8 mouse cellular contexts compared by ENCODE assay signal in the genomic region with DNA sequence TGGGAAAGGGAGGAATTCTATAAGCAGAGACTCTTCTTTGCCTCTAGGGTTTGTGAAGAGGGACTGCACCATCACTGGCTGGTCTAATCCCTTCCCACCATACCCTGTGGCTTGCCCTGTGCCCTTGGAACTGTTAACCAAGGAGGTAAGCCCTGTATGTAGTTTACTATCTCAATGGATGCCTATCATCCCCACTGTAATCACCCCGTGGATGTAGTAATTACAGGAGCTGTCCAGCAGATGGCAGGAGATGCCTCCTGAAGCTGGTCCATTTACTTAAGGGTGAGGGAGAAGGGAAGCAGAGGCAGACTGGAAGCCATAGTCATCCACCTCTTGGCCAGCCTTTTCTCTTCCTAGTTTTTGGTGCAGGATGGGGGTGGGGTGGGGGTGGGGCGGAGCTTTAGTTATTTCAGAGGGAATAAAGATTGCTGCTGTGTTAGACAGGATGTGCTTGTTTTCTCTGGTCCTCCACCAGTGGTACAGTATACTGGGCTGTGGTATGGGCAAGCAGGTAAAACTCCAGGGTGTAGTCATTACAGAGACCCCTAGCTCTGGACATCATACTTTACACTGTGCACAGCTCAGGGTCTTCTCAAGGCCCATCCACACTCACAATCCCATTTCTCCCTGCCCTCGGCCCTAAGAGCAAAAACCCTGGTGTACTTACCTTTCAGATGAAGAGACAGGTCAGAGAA. TPM values are rescaled to one million over a fixed set of nuclear protein-coding genes. Genes with fewer than 3 reads are reported as not detected.
DNase-seq lines count a peak whose midpoint lies in the region; ATAC-seq and TF ChIP-seq lines count a peak whose summit lies in the region.

No protein-coding gene starts in this region.

- intact Hi-C loops in gastrocnemius, adult 2 months (cut with DNase I): no loop called here

- peak; percentile 66 for TF ChIP-seq CTCF in gastrocnemius, adult 2 months (IDR thresholded peaks at IDR 0.05)
- peak; percentile 57 for TF ChIP-seq CTCF in ES-Bruce4 (IDR thresholded peaks at IDR 0.05; ENCODE audit: low read depth, low read length)
- TF ChIP-seq CTCF in midbrain, postnatal 0 days (IDR thresholded peaks at IDR 0.05): peak; percentile 92

- no peaks in the 10 kb centered on the region for H3K9me3 ChIP-seq in ES-Bruce4 (replicated peaks; ENCODE audit: control insufficient read depth, insufficient read depth, low read length, poor library complexity, severe bottlenecking)
- H3K9me3 ChIP-seq in hindbrain, embryonic 10.5 days: no peaks in the 10 kb centered on the region
- no peaks in the 10 kb centered on the region for H3K9me3 ChIP-seq in midbrain, postnatal 0 days (ENCODE audit: low read length)

- no peak for TF ChIP-seq EP300 in ES-Bruce4 (IDR thresholded peaks at IDR 0.05; ENCODE audit: insufficient read depth, low read depth, low read length)

- DNase-seq in gastrocnemius, adult 2 months: no peak
- no peak for DNase-seq in gastrocnemius, adult 8-10 months (ENCODE audit: low spot score in 2 of 2)
- peak; percentile 26 for DNase-seq in cerebellum, adult 8-10 months
- peak; percentile 58 for DNase-seq in hindbrain, embryonic 10.5 days (ENCODE audit: low spot score)
- peak; percentile 65 for DNase-seq in liver
- DNase-seq in midbrain, postnatal 0 days (ENCODE audit: low spot score): peak; percentile 82
- no peak for DNase-seq in natural killer cell, adult 2 months (ENCODE audit: low spot score in 2 of 2)

- H3K27me3 ChIP-seq in ES-Bruce4 (ENCODE audit: control insufficient read depth, insufficient read depth, low read length, poor library complexity, severe bottlenecking): no peaks in the 10 kb centered on the region
- H3K27me3 ChIP-seq in hindbrain, embryonic 10.5 days (ENCODE audit: insufficient read depth, poor library complexity, severe bottlenecking): peaks cover 7% of the 10 kb centered on the region
- H3K27me3 ChIP-seq in midbrain, postnatal 0 days (ENCODE audit: insufficient read depth, low read length): no peaks in the 10 kb centered on the region

- H3K27ac ChIP-seq in gastrocnemius, adult 2 months: no peak overlapping the region
- no peak overlapping the region for H3K27ac ChIP-seq in ES-Bruce4 (ENCODE audit: insufficient read depth, low read length)
- H3K27ac ChIP-seq in hindbrain, embryonic 10.5 days: no peak overlapping the region
- H3K27ac ChIP-seq in midbrain, postnatal 0 days (ENCODE audit: low read depth, low read length): no peak overlapping the region

- no peak overlapping the region for H3K4me2 ChIP-seq in midbrain, postnatal 0 days (ENCODE audit: low read depth, low read length, poor library complexity, severe bottlenecking)

- peak; percentile 71 for ATAC-seq in midbrain, postnatal 0 days (ENCODE audit: low FRiP score)

- no peak overlapping the region for H3K9ac ChIP-seq in ES-Bruce4 (ENCODE audit: low read depth, poor library complexity, severe bottlenecking)
- H3K9ac ChIP-seq in midbrain, postnatal 0 days (replicated peaks; ENCODE audit: low read length, poor library complexity, severe bottlenecking): no peak overlapping the region

- no peaks in the 10 kb centered on the region for H3K36me3 ChIP-seq in ES-Bruce4 (ENCODE audit: control insufficient read depth, insufficient read depth, low read length, poor library complexity, severe bottlenecking)
- no peaks in the 10 kb centered on the region for H3K36me3 ChIP-seq in hindbrain, embryonic 10.5 days
- H3K36me3 ChIP-seq in midbrain, postnatal 0 days (ENCODE audit: insufficient read depth, low read length): no peaks in the 10 kb centered on the region

- no peak for TF ChIP-seq POLR2A in ES-Bruce4 (IDR thresholded peaks at IDR 0.05; ENCODE audit: insufficient read depth, low read length)

- H3K4me3 ChIP-seq in gastrocnemius, adult 2 months: no peak overlapping the region
- no peak overlapping the region for H3K4me3 ChIP-seq in ES-Bruce4 (ENCODE audit: low read depth, low read length)
- H3K4me3 ChIP-seq in hindbrain, embryonic 10.5 days: no peak overlapping the region
- no peak overlapping the region for H3K4me3 ChIP-seq in midbrain, postnatal 0 days (ENCODE audit: low read depth, low read length)

- no peaks in the 10 kb centered on the region for H3K4me1 ChIP-seq in ES-Bruce4 (ENCODE audit: control insufficient read depth, insufficient read depth, low read length)
- H3K4me1 ChIP-seq in hindbrain, embryonic 10.5 days (replicated peaks): 0 out of 2 replicates have a peak, but pooled peaks cover 4% of the 10 kb centered on the region
- H3K4me1 ChIP-seq in midbrain, postnatal 0 days (ENCODE audit: insufficient read depth, low read length): no peaks in the 10 kb centered on the region

- WGBS in hindbrain, embryonic 10.5 days: 45% methylated on average over 3 of the region's 3 CpGs
- WGBS in midbrain, postnatal 0 days: 42% methylated on average over 3 of the region's 3 CpGs

RNA-seq across cellular contexts. Expression of a gene that starts 3.7 kb away (rescaled TPM):
- total RNA-seq in gastrocnemius, adult 2 months (2021): not detected
- total RNA-seq in gastrocnemius, adult 8-10 months (2022): not detected
- polyA plus RNA-seq in ES-Bruce4 (2011; ENCODE audit: insufficient read depth, insufficient read length, low read depth, missing spikeins): not detected in 2 replicates
- not detected in 2 replicates for polyA plus RNA-seq in hindbrain, embryonic 10.5 days (2016; fragmentation: Nextera tagmentation; extraction: Ambion mirVana)
- not detected in 2 replicates for total RNA-seq in midbrain, postnatal 0 days (2014; rRNA removed)
- not detected in 2 replicates for polyA plus RNA-seq in midbrain, postnatal 0 days (2015; fragmentation: Nextera tagmentation; extraction: Ambion mirVana)

RNA-seq across cellular contexts. Expression of a gene that starts 43.6 kb away (rescaled TPM):
- 100 to 1,000 TPM; 251 to 256 TPM for total RNA-seq in gastrocnemius, adult 2 months (2021)
- 100 to 1,000 TPM; 145 to 259 (median 191) TPM for total RNA-seq in gastrocnemius, adult 8-10 months (2022)
- 0.43 and 0.60 TPM in 2 replicates for polyA plus RNA-seq in ES-Bruce4 (2011; ENCODE audit: insufficient read depth, insufficient read length, low read depth, missing spikeins)
- 0.60 and 2.3 TPM in 2 replicates for polyA plus RNA-seq in hindbrain, embryonic 10.5 days (2016; fragmentation: Nextera tagmentation; extraction: Ambion mirVana)
- 2.2 and 13.2 TPM in 2 replicates for total RNA-seq in midbrain, postnatal 0 days (2014; rRNA removed)
- 0.63 and 1.1 TPM in 2 replicates for polyA plus RNA-seq in midbrain, postnatal 0 days (2015; fragmentation: Nextera tagmentation; extraction: Ambion mirVana)

Comparison
In these comparisons a context has a peak if more than half of its experiments do, and no peak if none do; other contexts are left out.
1. DNase-seq: peak in cerebellum, adult 8-10 months (single experiment), hindbrain, embryonic 10.5 days (single experiment), liver (single experiment) and midbrain, postnatal 0 days (single experiment); none in gastrocnemius, adult 2 months (single experiment), gastrocnemius, adult 8-10 months (0 of 2) and natural killer cell, adult 2 months (0 of 2).
2. RNA of a gene that starts 43.6 kb away (total RNA-seq): 251 to 256 TPM in gastrocnemius, adult 2 months and 145 to 259 TPM in gastrocnemius, adult 8-10 months; 2.2 to 13.2 TPM in midbrain, postnatal 0 days; every median in the first group is over 10 times any median in the second.
3. Peak in every context shown above with its lines, with median percentiles within 50 percentile points of each other: CTCF ChIP-seq.